Mouse (Mus musculus) bone marrow macrophage, adult 2 months (primary cell): ENCODE data around the gene Ext2.

Source experiments
- CTCF ChIP-seq: IDR thresholded peaks from 2 replicates; pipeline ENCODE4 v1.5.1; 2012; ENCODE audit warnings: low read depth, mild to moderate bottlenecking, low read length, moderate library complexity
- POLR2A ChIP-seq: IDR thresholded peaks from 2 replicates; pipeline ENCODE4 v1.6.1; 2012; ENCODE audit warnings: mild to moderate bottlenecking, low read depth, low read length, borderline replicate concordance

GRCm38 (mm10) chr2:93811812-93812211 is 10.6 kb downstream of the Ext2 start:
- TF ChIP-seq POLR2A = no peak
- peak; percentile 94 for TF ChIP-seq CTCF
